Mouse (Mus musculus) lung, postnatal 25 days (tissue): Measurements from ENCODE around the gene Orm3.

Experiments used
- DNase-seq: peaks from one replicate; pipeline ENCODE4 v3.0.0; 2022; ENCODE audit warnings: low spot score

The Orm3 gene

GRCm38 (mm10) chr4:63355877-63356665, at the start of gene Orm3:
Gene Orm3, plus strand, starts transcription at chr4:63356162.
- no peak for DNase-seq

GRCm38 (mm10) chr4:63307175-63308062, 48.5 kb upstream of the Orm3 start:
- peak; percentile 77 for DNase-seq

- DNase-seq: no peak
Measured at GRCm38 (mm10) chr4:63308316-63308715, 47.6 kb upstream of the Orm3 start.

GRCm38 (mm10) chr4:63310247-63310855, 45.6 kb upstream of the Orm3 start:
- peak; percentile 44 for DNase-seq

- no peak for DNase-seq
Measured at GRCm38 (mm10) chr4:63311426-63311825, 44.5 kb upstream of the Orm3 start.

- no peak for DNase-seq
Measured at GRCm38 (mm10) chr4:63314063-63314462, 41.9 kb upstream of the Orm3 start.

GRCm38 (mm10) chr4:63316076-63316746, 39.8 kb upstream of the Orm3 start:
- DNase-seq: peak; percentile 7

GRCm38 (mm10) chr4:63319566-63319965, 36.4 kb upstream of the Orm3 start:
- peak; percentile 25 for DNase-seq

- no peak for DNase-seq
Measured at GRCm38 (mm10) chr4:63323275-63323815, 32.6 kb upstream of the Orm3 start.

GRCm38 (mm10) chr4:63333403-63333802, 22.6 kb upstream of the Orm3 start:
- DNase-seq: no peak

GRCm38 (mm10) chr4:63338414-63339076, 17.4 kb upstream of the Orm3 start:
- no peak for DNase-seq

- DNase-seq: no peak
Measured at GRCm38 (mm10) chr4:63342491-63342890, 13.5 kb upstream of the Orm3 start.

GRCm38 (mm10) chr4:63343608-63344007, 12.4 kb upstream of the Orm3 start:
- DNase-seq: no peak

- DNase-seq: peak; percentile 48
Measured at GRCm38 (mm10) chr4:63344295-63344694, 11.7 kb upstream of the Orm3 start, which contains the start of gene Orm1. Gene Orm1, plus strand, starts transcription at chr4:63344560.

GRCm38 (mm10) chr4:63345261-63345660, 10.7 kb upstream of the Orm3 start:
- no peak for DNase-seq

- no peak for DNase-seq
Measured at GRCm38 (mm10) chr4:63346659-63347058, 9.3 kb upstream of the Orm3 start.

GRCm38 (mm10) chr4:63348524-63348923, 7.4 kb upstream of the Orm3 start:
- DNase-seq: no peak

GRCm38 (mm10) chr4:63356981-63357570, 1.1 kb downstream of the Orm3 start:
- peak; percentile 36 for DNase-seq

- DNase-seq: no peak
Measured at GRCm38 (mm10) chr4:63359861-63360260, 3.9 kb downstream of the Orm3 start.

- DNase-seq: peak; percentile 62
Measured at GRCm38 (mm10) chr4:63362150-63362549, 6.2 kb downstream of the Orm3 start, which contains the start of gene Orm2. Gene Orm2, plus strand, starts transcription at chr4:63362449.

GRCm38 (mm10) chr4:63368577-63368976, 12.6 kb downstream of the Orm3 start:
- peak; percentile 85 for DNase-seq
